Mouse (Mus musculus) adrenal gland, postnatal 36 days (tissue): ENCODE results near the gene Olfr556. TPM values are rescaled to one million over a fixed set of nuclear protein-coding genes. Genes with fewer than 3 reads are reported as not detected.
A peak's percentile ranks its signal among the peaks of the same experiment; 100 is the strongest.
"Not testable (repeated sequence)": the region's sequence is repeated elsewhere in the genome, so short reads cannot be mapped to it uniquely, and the experiment has no call there.

Experiments used
- DNase-seq, 2 experiments: peaks; one replicate each; pipeline ENCODE4 v3.0.0; 2021; ENCODE audit warnings: mixed read lengths in 1 of 2
- long read RNA-seq, 2 experiments: library from polyadenylated mRNA; stranded (forward); transcript quantifications; one replicate each; pipeline ENCODE4 v2.0.0; 2021; ENCODE audit warnings: borderline sequencing depth in 2 of 2
- total RNA-seq, 2 experiments: library from RNA; stranded (reverse); gene quantifications; 2 replicates each; pipeline ENCODE4 v1.2.3; 2021

Gene Olfr556
- not detected for total RNA-seq
- long read RNA-seq, experiment 1, result 0 reads
- long read RNA-seq, experiment 2, result 0 reads

DNA sequence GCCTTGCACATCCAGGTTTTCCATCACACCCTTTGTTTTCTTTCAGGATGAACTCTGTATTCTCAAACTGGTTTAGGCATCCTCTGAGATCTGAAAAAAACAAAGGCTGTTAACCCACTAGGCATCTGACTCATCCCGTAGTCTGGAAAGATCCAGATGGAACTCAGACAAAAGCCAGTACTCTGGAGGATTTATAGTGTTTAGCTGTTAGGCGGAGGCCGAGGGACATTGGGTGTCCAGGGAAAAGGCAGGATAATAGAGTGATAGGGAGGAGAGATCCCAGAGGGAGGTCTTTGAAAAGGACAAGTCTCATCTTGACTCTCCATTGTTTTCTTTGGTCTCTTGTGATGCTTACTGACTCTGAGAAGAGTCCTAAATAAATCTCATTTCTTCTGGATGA lies at the start of gene Olfr556:
Gene Olfr556 (plus strand): TSS at position 301 of the 400 bp plus-strand sequence.
- DNase-seq, result no peak

DNA sequence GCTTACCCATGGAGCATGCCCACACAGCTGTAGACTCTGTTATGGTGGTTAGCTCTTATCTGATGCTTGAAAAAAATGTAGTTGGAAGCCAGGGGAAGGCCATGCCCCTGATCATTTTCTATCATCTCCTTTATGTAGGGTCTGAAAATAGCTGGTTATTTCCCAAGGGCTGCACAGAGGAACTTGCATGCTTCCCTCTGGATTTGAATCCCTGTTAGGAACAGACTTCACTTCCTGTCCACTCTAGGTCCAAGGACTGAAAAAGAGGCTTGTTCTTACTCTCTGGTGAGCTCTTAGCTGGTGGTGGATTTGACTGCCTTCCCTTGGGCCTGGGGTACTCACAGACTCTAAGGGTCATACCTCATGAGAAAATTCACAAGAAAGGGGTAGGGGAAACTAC lies 46.6 kb upstream of the Olfr556 start, which contains the start of gene Olfr553:
Gene Olfr553 (minus strand): TSS at position 101 of the 400 bp plus-strand sequence.
- DNase-seq, result no peak

DNA sequence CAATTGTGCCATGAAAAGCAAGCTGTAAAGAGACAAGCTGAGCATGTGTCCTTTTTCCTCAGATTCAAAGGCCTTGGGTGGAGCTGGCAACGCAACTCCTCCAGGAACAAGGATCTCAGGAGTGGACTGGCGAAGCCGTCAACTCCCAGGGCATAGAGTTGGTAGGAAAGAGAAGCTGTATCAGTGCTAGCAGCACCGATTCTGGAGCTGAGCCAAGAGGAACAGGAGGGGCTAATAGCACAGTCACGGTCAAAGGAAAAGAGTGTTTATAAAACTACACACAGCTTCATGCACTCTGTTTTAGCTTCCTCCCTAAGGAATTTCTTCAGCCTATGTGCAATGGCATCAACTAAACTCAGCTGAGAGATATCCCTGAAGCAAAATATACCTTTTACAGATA lies 45.1 kb upstream of the Olfr556 start:
- DNase-seq, result peak; percentile 5 to 20

DNA sequence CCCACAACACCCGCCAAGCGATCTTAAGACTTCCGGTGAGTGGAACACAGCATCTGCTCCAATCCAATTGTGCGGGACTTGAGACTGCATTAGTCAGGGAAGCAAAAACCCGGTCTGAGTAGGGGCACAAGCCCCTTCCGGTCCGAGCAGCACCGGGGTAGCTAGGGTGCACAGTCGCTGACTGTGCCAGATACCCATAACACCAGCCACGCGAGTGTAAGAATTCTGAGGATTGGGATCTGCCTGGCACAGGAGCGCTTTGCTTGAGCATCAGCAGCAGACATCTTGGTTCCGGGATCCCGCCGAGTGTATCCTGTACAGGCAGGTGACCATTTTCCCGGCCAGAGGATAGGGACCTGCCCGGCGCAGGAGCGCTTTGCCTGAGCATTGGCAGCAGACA lies 44.3 kb upstream of the Olfr556 start:
- DNase-seq, result not testable (repeated sequence)

DNA sequence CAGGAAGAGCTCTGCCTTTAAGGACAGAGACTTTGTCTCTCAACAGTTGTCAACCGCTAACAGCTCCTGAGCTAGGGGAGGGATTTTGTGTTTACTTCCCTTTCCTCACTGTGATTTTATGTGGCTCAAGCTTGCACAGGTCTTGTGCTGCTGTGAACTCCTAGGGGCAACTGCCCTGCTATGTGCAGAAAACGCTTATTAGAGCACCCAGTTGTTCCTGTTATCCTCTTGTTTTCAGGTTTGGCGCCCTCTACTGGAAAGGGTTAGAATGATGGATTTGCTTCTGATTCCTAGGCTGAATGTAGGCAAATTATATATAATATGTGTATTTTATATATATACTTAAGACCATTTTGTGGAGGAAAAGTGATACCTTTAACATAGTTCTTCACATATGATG lies 28.0 kb upstream of the Olfr556 start:
- peak; percentile 17 to 62 for DNase-seq

DNA sequence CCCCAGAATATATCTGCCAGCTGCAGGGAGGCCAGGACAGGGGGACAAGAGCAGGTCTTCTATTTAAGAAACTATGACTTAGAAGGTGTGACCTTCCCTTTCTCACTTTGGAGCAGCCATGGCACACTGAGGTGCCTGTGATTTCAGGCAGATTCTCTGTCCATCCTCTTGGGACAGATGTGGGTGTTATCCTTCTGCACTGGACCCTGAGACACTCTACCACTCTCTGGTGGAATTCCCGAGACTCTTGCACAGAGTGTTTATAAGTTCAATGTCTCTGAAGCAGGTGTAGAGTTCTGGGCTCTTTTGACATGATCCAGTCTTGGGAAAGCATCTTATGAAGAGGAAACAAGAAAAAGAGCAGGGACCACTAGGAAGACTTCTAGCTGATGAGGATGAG lies 26.6 kb upstream of the Olfr556 start, which contains the start of gene Olfr554:
Gene Olfr554 (plus strand): TSS at position 301 of the 400 bp plus-strand sequence.
- DNase-seq, result no peak

DNA sequence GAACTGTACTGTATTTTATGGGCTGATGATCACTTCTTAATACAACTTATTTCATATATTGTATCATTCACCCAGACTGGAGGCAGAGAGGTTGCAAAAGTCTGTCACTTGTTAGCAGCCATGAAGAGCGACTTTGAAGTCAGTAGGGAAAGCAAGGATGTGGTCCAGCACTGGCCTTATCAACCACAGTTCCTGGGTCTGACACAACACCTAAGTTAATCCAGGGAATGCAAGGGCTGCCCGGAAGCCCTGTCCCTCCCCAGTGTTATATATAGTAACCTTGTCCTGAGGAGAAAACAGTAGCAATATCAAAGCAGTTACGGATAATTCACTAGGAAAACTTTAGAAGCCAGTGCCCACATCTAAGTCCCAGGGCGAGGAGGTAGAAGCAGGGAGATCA lies 19.8 kb upstream of the Olfr556 start:
- not testable (repeated sequence) for DNase-seq

DNA sequence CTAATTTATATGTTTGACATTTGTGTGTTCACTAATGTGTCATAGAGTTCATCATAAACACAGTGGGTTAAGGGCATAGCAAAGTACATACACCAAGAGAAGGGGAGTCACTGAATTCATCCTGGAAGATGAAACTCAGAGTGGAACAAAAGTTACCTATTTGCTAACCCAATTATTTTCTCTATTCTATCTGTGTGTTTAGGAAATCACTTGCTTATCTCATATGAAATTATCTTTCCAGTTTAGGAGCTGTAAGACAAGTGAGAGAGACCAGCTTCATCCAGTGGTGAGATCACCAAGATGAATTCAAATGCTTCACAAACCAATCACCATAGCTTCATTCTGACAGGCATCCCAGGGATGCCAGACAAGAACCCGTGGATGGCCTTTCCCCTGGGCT lies 6.2 kb upstream of the Olfr556 start, which contains the start of gene Olfr555:
Gene Olfr555 (plus strand): TSS at position 301 of the 400 bp plus-strand sequence.
- DNase-seq, result no peak

DNA sequence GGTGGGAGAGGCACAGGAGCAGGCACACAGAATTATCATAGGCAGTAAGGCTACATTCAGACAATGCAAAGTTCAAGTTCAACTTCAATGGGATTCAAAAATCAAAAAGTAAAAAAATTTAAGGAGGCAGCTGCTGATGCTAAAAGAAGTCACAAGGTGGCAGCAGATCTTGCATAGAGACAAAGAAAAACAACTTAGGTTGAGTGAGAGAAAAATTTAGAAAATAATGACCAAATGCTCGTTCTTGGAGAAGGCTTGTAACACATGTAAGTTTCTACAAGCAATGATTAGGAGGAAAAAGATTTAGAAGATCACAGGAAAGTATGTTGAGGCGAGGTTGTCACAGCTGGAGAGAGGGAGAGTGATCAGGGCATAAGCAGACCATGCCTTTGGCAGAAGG lies 679 bp downstream of the Olfr556 start:
- DNase-seq, result no peak

DNA sequence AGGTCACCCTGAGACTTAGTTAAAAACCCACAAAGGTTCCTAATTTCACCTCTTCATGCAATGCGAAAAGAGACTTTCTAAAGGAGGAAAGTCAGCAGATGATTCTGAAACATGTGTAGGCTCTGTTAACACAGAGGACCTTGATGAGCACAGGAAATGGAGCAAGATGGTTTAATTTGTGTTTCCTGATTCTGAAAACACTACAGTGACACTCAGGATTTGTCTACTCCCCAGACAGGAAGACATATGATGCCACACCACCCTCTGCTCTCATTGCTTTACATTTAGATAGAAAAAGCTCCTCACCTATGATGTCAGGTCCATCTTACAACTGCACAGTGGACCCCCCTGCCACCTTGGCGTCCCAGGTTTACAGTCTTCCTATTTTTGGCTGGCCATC lies 11.5 kb downstream of the Olfr556 start:
- no peak for DNase-seq

DNA sequence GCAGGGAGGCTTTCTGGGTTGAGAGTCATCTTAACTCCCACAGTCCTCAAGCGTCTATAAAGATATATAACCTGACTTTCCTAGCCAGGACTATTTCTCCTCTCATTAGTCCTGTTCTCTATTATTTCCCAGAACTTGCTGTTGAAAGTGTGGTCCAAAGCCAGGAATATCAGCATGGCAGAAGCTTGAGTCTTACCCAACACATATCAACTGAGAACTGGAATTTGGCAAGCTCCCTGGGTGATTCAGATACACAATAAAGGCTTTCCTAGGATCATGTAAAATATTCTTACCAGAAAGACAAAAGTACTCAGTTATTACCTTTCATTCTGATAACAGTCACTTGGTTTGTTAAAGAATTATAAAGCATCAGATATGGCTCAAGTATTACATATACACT lies 17.2 kb downstream of the Olfr556 start:
- DNase-seq, result no peak

DNA sequence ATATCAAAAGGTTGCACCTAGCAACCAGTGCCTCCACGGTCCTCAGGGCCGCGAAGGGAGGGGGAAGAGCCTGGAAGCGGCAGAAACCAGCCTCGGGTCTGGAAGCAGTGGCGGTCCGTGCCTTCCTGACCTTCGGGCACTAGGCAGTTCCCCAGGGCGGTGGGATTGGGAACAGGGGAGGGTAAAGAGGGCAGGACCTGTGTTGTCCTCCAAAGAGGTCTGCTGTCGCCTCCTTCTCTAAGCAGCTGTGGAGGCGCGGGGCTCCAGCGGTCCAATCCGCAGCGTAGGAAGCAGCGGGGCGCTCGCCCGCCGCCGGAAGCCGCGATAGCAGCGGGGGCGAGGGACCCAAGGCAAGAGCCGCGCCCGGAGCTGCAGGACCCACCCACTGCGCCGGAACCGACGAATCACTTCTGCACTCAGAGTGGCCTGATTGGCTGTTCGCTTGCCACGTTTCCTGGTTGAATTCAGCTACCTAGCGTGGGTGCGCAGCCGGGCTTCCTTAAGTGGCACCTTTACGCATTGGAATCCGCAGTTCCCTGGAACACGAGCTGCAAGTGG lies 22.3 kb downstream of the Olfr556 start, which contains the start of gene Trim68:
Gene Trim68 (minus strand): TSS at position 384 of the 558 bp plus-strand sequence.
- peak; percentile 94 to 95 for DNase-seq

DNA sequence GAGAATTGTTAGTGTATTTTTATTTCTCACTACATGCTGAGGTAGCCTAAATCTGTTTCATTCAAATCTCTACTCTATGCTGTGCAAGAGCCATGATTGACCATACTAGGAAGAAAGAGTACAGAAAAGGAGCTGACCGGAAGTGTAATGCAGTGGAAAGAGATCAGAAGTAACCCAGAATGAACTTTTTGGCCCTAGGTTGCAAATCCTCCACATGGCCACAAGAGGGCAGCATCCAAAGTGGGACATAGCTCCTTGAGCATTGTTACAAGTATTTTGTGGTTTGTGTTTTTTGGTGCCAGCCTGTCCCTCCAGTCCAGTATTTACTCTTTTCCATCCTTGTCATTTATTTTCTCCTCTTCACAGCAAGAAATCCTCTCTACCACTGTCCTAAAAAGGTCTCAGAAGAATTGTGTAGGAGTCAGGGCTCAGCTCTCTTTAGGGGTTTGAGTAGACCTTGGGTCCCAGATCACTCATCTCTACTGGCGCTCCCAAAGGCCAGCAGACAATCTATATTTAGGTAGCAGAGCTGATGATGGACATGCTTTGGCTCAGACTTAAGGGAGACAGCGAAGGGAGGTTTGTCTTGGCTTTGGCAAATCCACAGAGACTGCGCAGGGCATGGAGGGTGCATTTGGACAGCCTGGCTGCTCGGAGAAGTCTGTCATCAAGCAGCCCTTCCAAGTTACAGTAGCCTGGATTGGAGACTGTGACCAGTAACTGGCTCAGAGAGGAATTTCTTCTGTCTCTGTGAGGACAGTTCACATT lies 30.8 kb downstream of the Olfr556 start, which contains the start of gene Olfr557:
Gene Olfr557 (plus strand): TSS at position 553 of the 768 bp plus-strand sequence.
- peak; percentile 51 to 64 for DNase-seq

DNA sequence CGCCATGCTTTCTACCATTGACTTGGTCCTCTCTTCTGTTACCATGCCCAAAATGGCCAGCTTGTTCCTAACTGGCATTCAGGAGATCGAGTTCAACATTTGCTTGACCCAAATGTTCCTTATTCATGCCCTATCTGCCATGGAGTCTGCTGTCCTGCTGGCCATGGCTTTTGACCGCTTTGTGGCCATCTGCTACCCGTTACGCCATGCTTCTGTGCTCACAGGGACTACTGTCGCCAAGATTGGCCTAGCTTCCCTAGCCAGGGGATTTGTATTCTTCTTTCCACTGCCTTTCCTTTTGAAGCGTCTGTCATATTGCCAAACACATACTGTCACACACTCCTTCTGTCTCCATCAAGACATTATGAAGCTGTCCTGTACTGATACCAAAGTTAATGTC lies 33.8 kb downstream of the Olfr556 start:
- no peak for DNase-seq

DNA sequence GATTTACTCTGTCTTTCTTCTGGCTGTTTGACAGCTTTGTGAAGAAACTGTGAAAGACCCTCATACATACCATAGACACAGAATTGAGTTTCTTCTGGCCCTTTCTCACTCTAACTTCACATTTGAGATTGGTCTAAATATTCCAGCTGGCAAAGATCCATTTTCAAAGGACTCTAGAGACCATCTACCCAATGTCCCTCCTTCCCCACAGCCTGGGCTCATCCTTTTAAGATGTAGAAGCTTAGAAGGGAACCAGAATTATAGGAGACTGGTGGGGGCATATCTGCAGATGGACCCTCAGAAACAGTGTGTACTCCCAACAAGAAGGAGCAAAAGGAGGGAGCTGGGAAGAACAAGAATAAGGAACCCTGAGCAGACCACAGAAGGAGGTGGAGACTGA lies 37.2 kb downstream of the Olfr556 start, which contains the start of gene Olfr558:
Gene Olfr558 (plus strand): TSS at position 301 of the 400 bp plus-strand sequence.
- DNase-seq, result no peak

DNA sequence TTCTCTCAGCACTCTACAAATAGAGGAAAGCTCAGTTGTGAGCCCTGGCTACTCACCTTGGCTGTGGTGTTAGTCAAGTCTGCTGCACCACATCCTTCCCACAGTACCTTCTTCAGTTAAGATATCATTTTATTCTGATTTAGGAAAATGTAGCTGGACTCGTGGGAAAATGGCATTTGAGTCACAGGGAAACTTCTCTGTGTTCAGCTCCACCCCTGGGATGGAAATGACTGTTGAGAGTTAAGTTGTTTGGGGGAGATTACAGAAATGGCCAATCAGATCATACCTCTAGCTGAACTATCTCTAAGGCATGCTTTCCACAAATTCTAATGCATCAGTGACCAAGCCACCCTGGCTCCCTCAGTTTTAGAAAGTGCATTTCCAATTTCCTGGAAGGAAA lies 54.3 kb downstream of the Olfr556 start, which contains the start of gene Olfr33:
Gene Olfr33 (minus strand): TSS at position 101 of the 400 bp plus-strand sequence.
- no peak for DNase-seq

Other genes starting within 250 kb of the Olfr556 start
- 10 to 100 TPM; 19.2 to 21.4 TPM for gene Rrm1, start 223.2 kb upstream of the Olfr556 start, total RNA-seq
- not detected for gene Olfr543, start 183.2 kb upstream of the Olfr556 start, total RNA-seq
- gene Olfr544, start 176.6 kb upstream of the Olfr556 start, total RNA-seq, result not detected
- gene Olfr545, start 165.3 kb upstream of the Olfr556 start, total RNA-seq, result not detected
- gene Olfr547, start 130.2 kb upstream of the Olfr556 start, total RNA-seq, result not detected
- gene Olfr548-ps1, start 124.0 kb upstream of the Olfr556 start, total RNA-seq, result not detected
- gene Olfr549, start 115.0 kb upstream of the Olfr556 start, total RNA-seq, result not detected
- 10 to 100 TPM; 13.0 to 16.4 TPM for gene Trim21, start 99.4 kb upstream of the Olfr556 start, total RNA-seq
- not detected for gene Olfr550, start 93.5 kb upstream of the Olfr556 start, total RNA-seq
- not detected for gene Olfr551, start 73.0 kb upstream of the Olfr556 start, total RNA-seq
- under 1 TPM in 1 of 2 experiments, not detected in 1; 0.07 TPM for gene Olfr552, start 67.1 kb upstream of the Olfr556 start, total RNA-seq
- not detected for gene Olfr553, start 46.7 kb upstream of the Olfr556 start, total RNA-seq
- gene Olfr554, start 26.5 kb upstream of the Olfr556 start, total RNA-seq, result not detected
- not detected for gene Olfr555, start 6.1 kb upstream of the Olfr556 start, total RNA-seq
- 1 to 10 TPM; 8.2 to 9.8 TPM for gene Trim68, start 22.4 kb downstream of the Olfr556 start, total RNA-seq
- not detected for gene Olfr557, start 31.0 kb downstream of the Olfr556 start, total RNA-seq
- gene Olfr558, start 37.3 kb downstream of the Olfr556 start, total RNA-seq, result under 1 TPM; 0.33 TPM
- gene Olfr33, start 54.2 kb downstream of the Olfr556 start, total RNA-seq, result not detected
- not detected for gene Olfr559, start 62.6 kb downstream of the Olfr556 start, total RNA-seq
- not detected for gene Olfr560, start 94.5 kb downstream of the Olfr556 start, total RNA-seq
- gene Olfr78, start 94.6 kb downstream of the Olfr556 start, total RNA-seq, result under 1 TPM; 0.20 to 0.26 TPM
- not detected for gene Olfr561, start 106.3 kb downstream of the Olfr556 start, total RNA-seq
- gene Olfr564, start 138.6 kb downstream of the Olfr556 start, total RNA-seq, result not detected
- gene Olfr566, start 193.9 kb downstream of the Olfr556 start, total RNA-seq, result not detected
- gene Olfr568, start 212.2 kb downstream of the Olfr556 start, total RNA-seq, result not detected
- gene Olfr569, start 226.0 kb downstream of the Olfr556 start, total RNA-seq, result not detected
- not detected for gene Olfr570, start 229.7 kb downstream of the Olfr556 start, total RNA-seq